Mouse (Mus musculus): ENCODE results near the gene Atp11a.

The Atp11a gene

GRCm38 (mm10) chr8:12772319-12772718 lies 15.5 kb downstream of the Atp11a start:
- no peak for DNase-seq (ENCODE audit: low read depth)

GRCm38 (mm10) chr8:12773914-12774313 lies 17.1 kb downstream of the Atp11a start:
- DNase-seq (ENCODE audit: low read depth): no peak

GRCm38 (mm10) chr8:12774872-12775298 lies 18.1 kb downstream of the Atp11a start:
- DNase-seq (ENCODE audit: low read depth): no peak

GRCm38 (mm10) chr8:12775302-12775975 lies 18.6 kb downstream of the Atp11a start:
- no peak for DNase-seq (ENCODE audit: low read depth)

GRCm38 (mm10) chr8:12776166-12776565 lies 19.4 kb downstream of the Atp11a start:
- no peak for DNase-seq (ENCODE audit: low read depth)

GRCm38 (mm10) chr8:12777171-12777570 lies 20.4 kb downstream of the Atp11a start:
- peak; percentile 21 for DNase-seq (ENCODE audit: low read depth)

- DNase-seq (ENCODE audit: low read depth): no peak
These were observed 22.7 kb downstream of the Atp11a start for GRCm38 (mm10) chr8:12779541-12779940.

GRCm38 (mm10) chr8:12785508-12785907 lies 28.7 kb downstream of the Atp11a start:
- no peak for DNase-seq (ENCODE audit: low read depth)

- no peak for DNase-seq (ENCODE audit: low read depth)
These were observed 29.6 kb downstream of the Atp11a start for GRCm38 (mm10) chr8:12786261-12786957.

GRCm38 (mm10) chr8:12786958-12787301 lies 30.1 kb downstream of the Atp11a start:
- DNase-seq (ENCODE audit: low read depth): no peak

GRCm38 (mm10) chr8:12787427-12787826 lies 30.6 kb downstream of the Atp11a start:
- DNase-seq (ENCODE audit: low read depth): no peak

GRCm38 (mm10) chr8:12788695-12789094 lies 31.9 kb downstream of the Atp11a start:
- DNase-seq (ENCODE audit: low read depth): no peak

- no peak for DNase-seq (ENCODE audit: low read depth)
These were observed 38.3 kb downstream of the Atp11a start for GRCm38 (mm10) chr8:12795011-12795671.

- DNase-seq (ENCODE audit: low read depth): no peak
These were observed 42.3 kb downstream of the Atp11a start for GRCm38 (mm10) chr8:12799099-12799498.

- DNase-seq (ENCODE audit: low read depth): no peak
These were observed 43.0 kb downstream of the Atp11a start for GRCm38 (mm10) chr8:12799832-12800231.

GRCm38 (mm10) chr8:12800246-12800645 lies 43.4 kb downstream of the Atp11a start:
- no peak for DNase-seq (ENCODE audit: low read depth)

- no peak for DNase-seq (ENCODE audit: low read depth)
These were observed 44.8 kb downstream of the Atp11a start for GRCm38 (mm10) chr8:12801586-12801985.

- no peak for DNase-seq (ENCODE audit: low read depth)
These were observed 46.3 kb downstream of the Atp11a start for GRCm38 (mm10) chr8:12803121-12803520.

GRCm38 (mm10) chr8:12804909-12805308 lies 48.1 kb downstream of the Atp11a start:
- DNase-seq (ENCODE audit: low read depth): no peak

- DNase-seq (ENCODE audit: low read depth): no peak
These were observed 48.8 kb downstream of the Atp11a start for GRCm38 (mm10) chr8:12805569-12805968.

GRCm38 (mm10) chr8:12808018-12808417 lies 51.2 kb downstream of the Atp11a start:
- DNase-seq (ENCODE audit: low read depth): no peak

GRCm38 (mm10) chr8:12809516-12809915 lies 52.7 kb downstream of the Atp11a start:
- DNase-seq (ENCODE audit: low read depth): no peak

GRCm38 (mm10) chr8:12811231-12811630 lies 54.4 kb downstream of the Atp11a start:
- DNase-seq (ENCODE audit: low read depth): no peak

Measured in c-Kit-positive CD71-positive TER-119-negative erythroid progenitor cells, embryonic 14.5 days (primary cell).